Mouse (Mus musculus) kidney, adult 2 months (tissue): ENCODE measurements around the gene Tk1.

Experiments used
- CTCF ChIP-seq: fragments of 200-500 bp; conservative IDR thresholded peaks from 2 replicates; pipeline ENCODE4 v1.5.1; 2011; ENCODE audit warnings: low read depth, mild to moderate bottlenecking, control low read depth, low read length, moderate library complexity, mixed read lengths; ENCODE audit not compliant: insufficient read depth, insufficient read length
- POLR2A ChIP-seq: fragments of 200-500 bp; IDR thresholded peaks from one replicate; pipeline ENCODE4 v1.6.1; 2011; ENCODE audit warnings: low read depth, low read length, control low read depth

- TF ChIP-seq CTCF: no peak
- TF ChIP-seq POLR2A: peak; percentile 27
These were observed 16.2 kb downstream of the Tk1 start, which contains the start of the genes Gm20708 and Syngr2 for GRCm38 (mm10) chr11:117809407-117810311.
